Mouse (Mus musculus): ENCODE data around the gene Afap1l2.
A peak's percentile ranks its signal among the peaks of the same experiment; 100 is the strongest.

Afap1l2 gene

DNA sequence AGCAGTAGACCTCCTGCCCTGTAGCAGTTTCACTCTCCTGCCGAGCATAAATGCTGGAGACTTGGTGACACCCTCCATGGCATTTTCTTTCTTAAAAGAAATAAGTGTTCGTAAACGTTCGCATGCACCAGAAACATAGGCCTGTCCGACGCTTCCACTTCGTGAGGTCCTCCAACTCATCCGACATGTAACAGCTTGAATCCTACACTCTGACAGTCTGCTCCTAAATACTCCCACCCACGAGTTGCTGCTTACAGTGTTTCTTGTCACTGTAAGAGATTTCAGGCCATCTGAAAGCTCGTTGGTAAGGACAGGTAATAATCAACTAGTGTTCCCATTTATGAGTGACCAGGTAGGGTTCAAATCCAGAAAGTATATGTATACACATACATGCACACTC lies 120.1 kb downstream of the Afap1l2 start:
- DNase-seq (ENCODE audit: low spot score in 2 of 2): no peak

DNA sequence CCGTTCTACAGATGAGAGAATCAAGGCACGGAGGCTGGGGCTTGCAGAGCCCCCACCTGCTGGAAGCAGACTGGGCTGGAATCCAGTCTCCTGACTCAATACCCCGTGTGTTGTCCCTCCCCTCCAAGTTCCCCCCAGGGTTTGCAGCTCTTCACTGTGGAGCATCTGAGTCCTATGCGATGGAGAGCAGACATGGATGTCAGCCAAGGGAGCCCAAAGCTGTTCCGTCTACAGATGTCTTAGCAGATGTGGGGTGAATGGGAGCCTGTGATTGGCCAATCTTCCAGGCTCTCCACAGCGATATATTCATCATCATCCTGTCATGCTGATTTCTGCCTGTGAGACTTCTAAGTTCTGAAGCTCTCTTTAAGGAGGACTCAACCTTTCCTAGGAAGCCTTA lies 130.7 kb downstream of the Afap1l2 start:
- no peak for DNase-seq (ENCODE audit: low spot score in 2 of 2)

DNA sequence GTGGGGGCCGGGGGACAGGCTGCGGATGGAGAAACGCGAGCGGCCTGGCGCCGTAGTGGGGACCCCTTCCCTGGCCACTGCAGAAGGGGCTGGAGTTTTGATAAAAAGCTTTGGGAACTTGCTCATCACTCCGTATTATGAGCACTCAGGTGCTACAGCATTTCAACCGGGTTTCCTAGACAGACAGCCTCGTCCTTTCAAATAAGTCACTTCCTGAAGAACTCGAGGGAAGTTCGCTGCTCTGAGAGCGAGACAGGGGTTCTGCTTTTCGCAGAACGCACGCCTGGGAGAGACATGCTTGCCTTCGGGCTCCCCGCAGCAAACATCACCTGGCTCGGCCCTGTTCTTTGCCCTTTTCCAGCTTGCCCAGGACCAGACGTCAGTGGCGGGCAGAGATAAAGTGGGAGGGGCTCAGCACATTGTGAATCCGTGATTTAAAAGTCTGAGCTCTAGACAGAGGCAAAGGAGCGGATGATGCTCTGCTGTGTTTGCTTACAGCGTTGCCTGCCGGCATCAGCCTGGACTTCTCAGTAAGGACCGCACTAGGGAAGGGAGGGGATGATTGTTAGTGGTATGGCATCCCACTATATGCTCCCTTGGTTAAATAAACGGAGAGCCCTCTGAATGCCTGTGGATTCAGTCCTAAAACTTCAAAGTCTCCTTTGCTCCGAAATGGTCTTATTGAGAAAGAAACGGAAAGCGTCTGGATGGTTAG lies 133.3 kb downstream of the Afap1l2 start:
- no peak for DNase-seq (ENCODE audit: low spot score in 2 of 2)

DNA sequence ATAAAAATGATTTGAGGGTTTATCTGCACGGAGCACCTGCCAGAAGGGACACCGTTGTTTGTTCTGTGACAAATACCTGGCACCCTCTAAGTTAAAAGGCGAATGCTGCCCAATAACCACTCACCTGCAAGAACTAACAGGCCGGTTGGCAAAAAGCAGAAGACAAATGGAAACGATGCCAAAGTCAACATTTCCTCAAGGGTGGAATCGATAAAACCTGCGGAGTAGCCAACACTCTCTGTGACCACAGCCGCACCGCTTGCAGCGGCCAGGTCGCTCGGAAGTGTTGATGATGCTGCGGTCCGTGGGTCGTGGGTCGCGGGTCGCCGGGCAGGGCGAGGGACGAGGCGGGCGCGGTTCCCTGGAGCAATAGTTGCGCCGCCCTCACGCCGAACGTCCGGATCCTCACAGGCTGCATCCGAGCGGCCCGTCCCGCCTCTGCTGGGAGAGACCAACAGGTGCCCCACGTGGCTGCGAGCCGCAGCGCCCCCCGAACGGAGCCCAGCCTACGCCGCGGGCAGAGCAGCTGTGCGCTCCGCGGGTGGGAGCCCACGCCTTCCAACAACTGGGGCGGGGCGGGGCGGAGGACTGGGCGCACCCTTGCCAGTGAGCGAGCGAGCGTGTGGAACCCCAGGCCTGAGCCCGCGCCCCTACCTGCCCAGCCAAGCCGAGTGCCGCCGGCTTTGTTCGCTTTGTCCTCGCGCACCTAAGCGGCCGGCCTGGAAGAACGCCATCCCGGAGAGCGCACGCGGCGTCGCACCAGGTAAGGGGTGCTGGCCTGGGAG lies 134.0 kb downstream of the Afap1l2 start, which contains the start of gene Vwa2:
TSS of gene Vwa2 (plus strand) at position 434 of the 785 bp plus-strand sequence.
- DNase-seq (ENCODE audit: low spot score in 2 of 2): peak in 1 of 2 experiments; percentile 17

DNA sequence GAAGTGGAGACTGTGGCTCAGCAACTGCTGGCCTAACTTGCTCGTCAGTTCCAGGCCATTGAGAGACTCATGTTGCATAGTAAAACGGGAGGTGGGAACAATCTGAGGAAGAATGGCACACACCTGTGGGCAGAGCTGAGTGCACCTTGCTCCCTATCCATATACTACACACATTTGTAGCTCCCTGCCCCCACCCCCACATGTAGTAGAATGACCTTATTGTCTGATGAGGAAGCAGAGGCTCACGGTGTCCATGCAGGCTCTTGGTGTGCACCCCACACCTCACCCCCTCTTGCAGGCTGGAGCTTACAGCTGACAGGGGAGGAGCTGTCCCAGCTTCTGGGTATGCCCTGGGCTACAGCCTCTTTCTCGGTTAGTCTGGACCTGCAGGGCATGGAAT lies 140.3 kb downstream of the Afap1l2 start:
- DNase-seq (ENCODE audit: low spot score in 2 of 2): no peak
